Mouse (Mus musculus) limb, embryonic 11.5 days (tissue): ENCODE results near the gene Cyp2g1. TPM values are rescaled to one million over a fixed set of nuclear protein-coding genes. Genes with fewer than 3 reads are reported as not detected.
"Not testable (repeated sequence)": the region's sequence is repeated elsewhere in the genome, so short reads cannot be mapped to it uniquely, and the experiment has no call there.

Source experiments
- ATAC-seq: fragments of 200-750 bp; cut with Nextera tagmentation; 2 replicates; pipeline ENCODE4 v1.8.0; 2017; ENCODE audit warnings: low read depth; ENCODE audit not compliant: insufficient number of reproducible peaks, low FRiP score, low TSS enrichment
- DNase-seq: peaks from one replicate; pipeline ENCODE4 v3.0.0-alpha.2; 2015; ENCODE audit warnings: low spot score
- H3K27ac ChIP-seq: fragments of 300-500 bp; sonication (generic); replicated peaks from 2 replicates; pipeline ENCODE4 v1.5.1; 2014; ENCODE audit warnings: low read depth, mild to moderate bottlenecking, low read length
- H3K27me3 ChIP-seq: fragments of 300-500 bp; sonication (generic); 2 replicates; pipeline ENCODE4 v1.6.1; 2014; ENCODE audit warnings: mild to moderate bottlenecking, low read length, mixed read lengths; ENCODE audit not compliant: control insufficient read depth, insufficient read depth
- H3K36me3 ChIP-seq: fragments of 300-500 bp; sonication (generic); 2 replicates; pipeline ENCODE4 v1.6.1; 2014; ENCODE audit warnings: mild to moderate bottlenecking, low read length, moderate library complexity, mixed read lengths; ENCODE audit not compliant: control insufficient read depth, insufficient read depth
- H3K4me1 ChIP-seq: fragments of 300-500 bp; sonication (generic); 2 replicates; pipeline ENCODE4 v1.6.1; 2014; ENCODE audit warnings: low read length, mixed read lengths; ENCODE audit not compliant: control insufficient read depth, insufficient read depth
- H3K4me2 ChIP-seq: fragments of 300-500 bp; sonication (generic); 2 replicates; pipeline ENCODE4 v1.6.1; 2014; ENCODE audit warnings: low read depth, mild to moderate bottlenecking, moderate library complexity; ENCODE audit not compliant: severe bottlenecking
- H3K4me3 ChIP-seq: fragments of 300-500 bp; sonication (generic); 2 replicates; pipeline ENCODE4 v1.5.1; 2014; ENCODE audit warnings: low read depth, low read length
- H3K9ac ChIP-seq: fragments of 300-500 bp; sonication (generic); 2 replicates; pipeline ENCODE4 v1.6.1; 2014; ENCODE audit warnings: mild to moderate bottlenecking, low read length
- H3K9me3 ChIP-seq: fragments of 300-500 bp; sonication (generic); 2 replicates; pipeline ENCODE4 v1.6.1; 2016; ENCODE audit warnings: low read length; ENCODE audit not compliant: control insufficient read depth
- WGBS: fragments of 180-500 bp; shearing (Covaris S2); extraction: QIAGEN DNeasy Blood & Tissue Kit; methylation state at CpG from one replicate; pipeline ENCODE4 v1.1.7; 2014; 5-methylcytosine and 5-hydroxymethylcytosine counted together
- polyA plus RNA-seq: library from polyadenylated mRNA; unstranded; fragments of >200 nt; fragmentation: Nextera tagmentation; extraction: Ambion mirVana; gene quantifications from 2 replicates; pipeline ENCODE4 v1.2.1, GENCODE M21; 2014

Gene Cyp2g1
- polyA plus RNA-seq, 1 experiment from 2014 or later: not detected

- DNase-seq, H3K27me3 ChIP-seq, H3K36me3 ChIP-seq, H3K4me2 ChIP-seq, H3K27ac ChIP-seq, H3K4me3 ChIP-seq, H3K4me1 ChIP-seq, ATAC-seq, H3K9me3 ChIP-seq, H3K9ac ChIP-seq: not testable (repeated sequence)
- 86% methylated on average over 9 of the region's 9 CpGs for WGBS
Measured at GRCm38 (mm10) chr7:26831556-26832292, 23.0 kb downstream of the Cyp2g1 start.

GRCm38 (mm10) chr7:26832668-26833067 lies 24.0 kb downstream of the Cyp2g1 start:
- H3K4me1 ChIP-seq, DNase-seq, H3K27me3 ChIP-seq, ATAC-seq, H3K36me3 ChIP-seq, H3K9me3 ChIP-seq, H3K9ac ChIP-seq, H3K4me3 ChIP-seq, H3K27ac ChIP-seq, H3K4me2 ChIP-seq: not testable (repeated sequence)
- 80% methylated on average over 7 of the region's 7 CpGs for WGBS

- not testable (repeated sequence) for H3K27ac ChIP-seq, H3K4me3 ChIP-seq, H3K9ac ChIP-seq, DNase-seq, H3K4me2 ChIP-seq, ATAC-seq, H3K36me3 ChIP-seq, H3K4me1 ChIP-seq, H3K27me3 ChIP-seq, H3K9me3 ChIP-seq
- WGBS: 84% methylated on average over 3 of the region's 3 CpGs
Measured at GRCm38 (mm10) chr7:26835059-26835458, 26.4 kb downstream of the Cyp2g1 start, which contains the start of gene Cyp2a5. TSS of gene Cyp2a5 (plus strand) at chr7:26835305.

- H3K4me2 ChIP-seq, DNase-seq, H3K9me3 ChIP-seq, H3K4me1 ChIP-seq, H3K36me3 ChIP-seq, H3K4me3 ChIP-seq, H3K27me3 ChIP-seq, H3K9ac ChIP-seq, H3K27ac ChIP-seq, ATAC-seq: not testable (repeated sequence)
- WGBS: 81% methylated on average over 2 of the region's 2 CpGs
Measured at GRCm38 (mm10) chr7:26843400-26843799, 34.7 kb downstream of the Cyp2g1 start.

GRCm38 (mm10) chr7:26850063-26850462 lies 41.4 kb downstream of the Cyp2g1 start:
- ATAC-seq, H3K4me3 ChIP-seq, H3K9ac ChIP-seq, DNase-seq, H3K4me1 ChIP-seq, H3K27ac ChIP-seq, H3K36me3 ChIP-seq, H3K9me3 ChIP-seq, H3K4me2 ChIP-seq, H3K27me3 ChIP-seq: not testable (repeated sequence)

Other genes starting within 250 kb of the Cyp2g1 start
- not detected in 2 replicates for gene Vmn1r185, start 190.4 kb upstream of the Cyp2g1 start, polyA plus RNA-seq
- not detected in 2 replicates for gene Cyp2b23, start 122.5 kb upstream of the Cyp2g1 start, polyA plus RNA-seq
- not detected in 2 replicates for gene Cyp2b19, start 51.8 kb upstream of the Cyp2g1 start, polyA plus RNA-seq
- not detected in 2 replicates for gene Cyp2a5, start 26.4 kb downstream of the Cyp2g1 start, polyA plus RNA-seq
- not detected in 2 replicates for gene Cyp2a22, start 130.5 kb downstream of the Cyp2g1 start, polyA plus RNA-seq
- gene Cyp2a12, start 220.2 kb downstream of the Cyp2g1 start, polyA plus RNA-seq: not detected in 2 replicates